Mouse (Mus musculus): Measurements from ENCODE around the gene Btg1-ps2. TPM values are rescaled to one million over a fixed set of nuclear protein-coding genes. Genes with fewer than 3 reads are reported as not detected.
"Not testable (repeated sequence)": the region's sequence is repeated elsewhere in the genome, so short reads cannot be mapped to it uniquely, and the experiment has no call there.

Gene Btg1-ps2
- not detected in 2 replicates for polyA plus RNA-seq (2015; fragmentation: Nextera tagmentation; extraction: Ambion mirVana)

DNA sequence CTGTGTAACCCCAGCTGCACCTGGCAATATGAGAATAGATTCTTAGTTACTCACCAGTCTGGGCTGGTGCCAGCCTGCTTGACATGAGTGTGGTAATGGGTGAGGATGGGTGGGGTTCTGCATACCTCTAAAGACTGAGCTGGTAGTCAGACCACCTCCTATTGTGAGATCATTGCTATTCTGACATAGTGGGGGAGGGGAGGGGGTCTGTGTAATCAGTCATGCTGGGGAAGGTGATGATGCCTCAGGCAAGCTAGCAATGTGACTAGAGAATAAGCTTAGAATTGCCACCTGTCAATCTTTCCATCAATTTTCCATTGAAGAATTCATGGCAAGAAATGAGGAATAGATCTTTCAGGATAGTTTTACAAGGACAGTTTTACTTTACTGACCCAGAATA, at the start of gene Btg1-ps2:
Btg1-ps2 (minus strand) TSS at position 101 of the 400 bp plus-strand sequence.
- not testable (repeated sequence) for H3K9me3 ChIP-seq; H3K4me3 ChIP-seq (replicated peaks); H3K36me3 ChIP-seq; H3K27me3 ChIP-seq (replicated peaks); H3K9ac ChIP-seq; H3K4me2 ChIP-seq; H3K4me1 ChIP-seq; ATAC-seq (ENCODE audit: insufficient read depth, low FRiP score, low read depth); H3K27ac ChIP-seq

GRCm38 (mm10) chrX:38085041-38085440, 42.1 kb upstream of the Btg1-ps2 start, which contains the start of gene Rhox11:
TSS of gene Rhox11 (minus strand) at chrX:38085141.
- Histone ChIP-seq H3K4me3 (replicated peaks) (no peak within 1 kb of the TSS), H3K9me3 (no peaks in the 10 kb centered on the region), H3K4me1 (no peaks in the 10 kb centered on the region), H3K4me2 (no peak within 1 kb of the TSS), H3K27ac (no peak within 1 kb of the TSS), H3K36me3 (no peaks in the 10 kb centered on the region), H3K9ac (no peak within 1 kb of the TSS), H3K27me3 (replicated peaks) (no peaks in the 10 kb centered on the region)
- ATAC-seq (ENCODE audit: insufficient read depth, low FRiP score, low read depth), result no peak
- WGBS, result 86% methylated on average over 9 of the region's 9 CpGs

DNA sequence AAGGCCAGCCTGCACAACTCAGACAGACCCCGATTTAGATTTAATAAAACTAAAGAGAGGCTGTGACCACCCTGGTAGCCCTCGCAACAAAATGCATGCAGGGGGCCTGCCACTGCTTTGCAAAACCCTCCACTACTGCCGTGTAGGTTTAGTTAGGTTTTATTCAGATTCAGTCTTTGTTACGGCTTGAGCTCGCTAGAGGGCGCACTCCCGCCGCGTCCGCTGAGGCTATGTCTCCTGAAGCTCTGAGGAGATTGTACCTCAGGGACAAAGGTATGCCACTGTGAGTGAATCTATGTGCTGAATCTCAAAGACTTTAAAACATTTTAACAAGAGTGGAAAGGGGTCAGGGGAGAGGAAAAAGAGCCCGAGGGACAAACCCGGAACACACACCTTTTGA, 41.3 kb upstream of the Btg1-ps2 start:
- no peak overlapping the region for H3K27ac ChIP-seq
- no peaks in the 10 kb centered on the region for H3K4me1 ChIP-seq
- no peak for ATAC-seq (ENCODE audit: insufficient read depth, low FRiP score, low read depth)
- no peaks in the 10 kb centered on the region for H3K27me3 ChIP-seq (replicated peaks)
- no peaks in the 10 kb centered on the region for H3K9me3 ChIP-seq
- no peak overlapping the region for H3K4me3 ChIP-seq (replicated peaks)
- 25% methylated on average over 12 of the region's 12 CpGs for WGBS
- H3K9ac ChIP-seq, result no peak overlapping the region
- H3K4me2 ChIP-seq, result no peak overlapping the region
- H3K36me3 ChIP-seq, result no peaks in the 10 kb centered on the region

DNA sequence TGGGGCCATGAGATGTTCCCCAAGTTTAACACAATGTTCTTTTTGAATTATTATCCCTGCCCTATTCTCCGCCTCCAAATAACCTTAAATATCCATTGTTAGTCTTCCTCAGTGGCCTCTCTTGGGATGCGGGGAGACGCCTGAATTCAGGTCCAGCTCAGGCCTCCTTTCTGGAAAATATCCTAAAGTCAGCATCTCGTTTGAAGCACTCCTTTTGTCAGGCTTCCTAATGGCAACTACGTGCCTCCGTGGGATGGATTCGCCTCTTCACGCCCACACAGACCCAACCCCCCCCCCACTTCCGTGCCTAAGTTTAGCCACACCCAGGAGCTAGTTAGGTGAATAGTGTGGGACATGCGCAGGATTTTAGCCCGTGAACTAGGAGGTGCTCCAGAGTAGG, 23.3 kb upstream of the Btg1-ps2 start, which contains the start of gene Rhox10:
Rhox10 (plus strand) TSS at position 301 of the 400 bp plus-strand sequence.
- WGBS, result 88% methylated on average over 11 of the region's 11 CpGs
- no peak within 1 kb of the TSS for H3K27ac ChIP-seq
- no peaks in the 10 kb centered on the region for H3K9me3 ChIP-seq
- H3K4me3 ChIP-seq (replicated peaks), result no peak within 1 kb of the TSS
- H3K9ac ChIP-seq, result no peak within 1 kb of the TSS
- no peaks in the 10 kb centered on the region for H3K4me1 ChIP-seq
- no peaks in the 10 kb centered on the region for H3K36me3 ChIP-seq
- H3K4me2 ChIP-seq, result no peak within 1 kb of the TSS
- H3K27me3 ChIP-seq (replicated peaks), result no peaks in the 10 kb centered on the region
- ATAC-seq (ENCODE audit: insufficient read depth, low FRiP score, low read depth), result no peak

DNA sequence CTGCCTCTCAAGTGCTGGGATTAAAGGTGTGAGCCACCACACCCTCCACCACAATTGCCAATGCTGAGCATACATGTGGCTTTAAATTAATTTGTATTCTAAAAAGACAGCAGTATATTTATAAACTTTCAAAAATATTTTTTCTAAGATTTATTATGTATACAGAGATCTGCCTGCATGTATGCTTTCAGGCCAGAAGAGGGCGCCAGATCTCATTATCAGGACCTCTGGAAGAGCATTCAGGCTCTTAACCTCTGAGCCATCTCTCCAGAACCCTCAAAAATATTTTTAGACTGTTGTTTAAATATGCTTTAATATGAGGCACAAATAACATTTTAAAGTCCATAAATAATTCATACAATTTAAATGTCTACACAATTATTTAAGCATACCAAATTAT, 18.6 kb upstream of the Btg1-ps2 start:
- Histone ChIP-seq H3K27me3 (replicated peaks) (no peaks in the 10 kb centered on the region), H3K9ac (no peak overlapping the region), H3K4me2 (no peak overlapping the region), H3K36me3 (no peaks in the 10 kb centered on the region), H3K9me3 (no peaks in the 10 kb centered on the region), H3K4me1 (no peaks in the 10 kb centered on the region), H3K27ac (no peak overlapping the region), H3K4me3 (replicated peaks) (no peak overlapping the region)
- 0% methylated on average over 1 of the region's 1 CpGs for WGBS
- no peak for ATAC-seq (ENCODE audit: insufficient read depth, low FRiP score, low read depth)

GRCm38 (mm10) chrX:38039666-38040065, 3.2 kb downstream of the Btg1-ps2 start:
- H3K4me2 ChIP-seq, result no peak overlapping the region
- ATAC-seq (ENCODE audit: insufficient read depth, low FRiP score, low read depth), result no peak
- 92% methylated on average over 5 of the region's 5 CpGs for WGBS
- H3K36me3 ChIP-seq, result no peaks in the 10 kb centered on the region
- H3K4me1 ChIP-seq, result no peaks in the 10 kb centered on the region
- H3K4me3 ChIP-seq (replicated peaks), result no peak overlapping the region
- no peaks in the 10 kb centered on the region for H3K9me3 ChIP-seq
- H3K27me3 ChIP-seq (replicated peaks), result no peaks in the 10 kb centered on the region
- H3K27ac ChIP-seq, result no peak overlapping the region
- no peak overlapping the region for H3K9ac ChIP-seq

- Histone ChIP-seq H3K9ac (no peak overlapping the region), H3K27ac (no peak overlapping the region), H3K4me1 (no peaks in the 10 kb centered on the region), H3K9me3 (no peaks in the 10 kb centered on the region), H3K4me3 (replicated peaks) (no peak overlapping the region), H3K36me3 (no peaks in the 10 kb centered on the region), H3K27me3 (replicated peaks) (no peaks in the 10 kb centered on the region), H3K4me2 (no peak overlapping the region)
- 61% methylated on average over 2 of the region's 2 CpGs for WGBS
- ATAC-seq (ENCODE audit: insufficient read depth, low FRiP score, low read depth), result no peak
Measured at GRCm38 (mm10) chrX:38033841-38034240, 9.1 kb downstream of the Btg1-ps2 start.

GRCm38 (mm10) chrX:38018597-38018996, 24.3 kb downstream of the Btg1-ps2 start, which contains the start of gene Btg1-ps1:
TSS of gene Btg1-ps1 (minus strand) at chrX:38018815.
- not testable (repeated sequence) for H3K4me2 ChIP-seq; H3K9ac ChIP-seq; H3K27me3 ChIP-seq (replicated peaks); ATAC-seq (ENCODE audit: insufficient read depth, low FRiP score, low read depth); H3K4me1 ChIP-seq; H3K27ac ChIP-seq; H3K9me3 ChIP-seq; H3K4me3 ChIP-seq (replicated peaks); H3K36me3 ChIP-seq

DNA sequence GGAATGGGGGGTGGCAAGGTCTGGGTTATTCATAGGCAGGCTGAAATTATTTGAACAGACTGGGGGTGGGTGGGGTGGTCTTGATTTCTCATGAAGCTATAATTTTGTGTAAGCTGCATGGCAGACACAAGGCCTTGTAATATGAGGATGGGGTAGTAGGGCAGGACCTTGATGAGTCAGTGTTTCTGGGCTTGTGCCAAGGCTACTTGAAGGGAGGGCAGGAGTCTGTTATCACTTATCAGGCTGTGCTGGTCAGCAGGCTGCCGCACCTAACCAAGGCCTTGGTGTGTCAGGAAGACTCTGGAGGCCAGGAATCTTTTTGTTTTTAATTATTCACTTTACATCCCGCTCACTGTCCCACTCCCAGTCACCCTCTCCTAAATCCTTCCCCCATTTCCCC, 34.2 kb downstream of the Btg1-ps2 start:
- 64% methylated on average over 2 of the region's 2 CpGs for WGBS
- no peak for ATAC-seq (ENCODE audit: insufficient read depth, low FRiP score, low read depth)
- Histone ChIP-seq H3K27me3 (replicated peaks) (no peaks in the 10 kb centered on the region), H3K27ac (no peak overlapping the region), H3K9ac (no peak overlapping the region), H3K9me3 (no peaks in the 10 kb centered on the region), H3K36me3 (no peaks in the 10 kb centered on the region), H3K4me3 (replicated peaks) (no peak overlapping the region), H3K4me2 (no peak overlapping the region), H3K4me1 (no peaks in the 10 kb centered on the region)

Other genes starting within 250 kb of the Btg1-ps2 start
- gene Rhox5, start 238.3 kb downstream of the Btg1-ps2 start, polyA plus RNA-seq (2015; fragmentation: Nextera tagmentation; extraction: Ambion mirVana), result 1.9 and 2.8 TPM in 2 replicates
- not detected in 2 replicates for gene Rhox6, start 216.2 kb downstream of the Btg1-ps2 start, polyA plus RNA-seq (2015; fragmentation: Nextera tagmentation; extraction: Ambion mirVana)
- gene Rhox7a, start 211.4 kb downstream of the Btg1-ps2 start, polyA plus RNA-seq (2015; fragmentation: Nextera tagmentation; extraction: Ambion mirVana), result not detected in 2 replicates
- gene Rhox8, start 164.2 kb downstream of the Btg1-ps2 start, polyA plus RNA-seq (2015; fragmentation: Nextera tagmentation; extraction: Ambion mirVana), result not detected in 2 replicates
- gene Rhox7b, start 145.9 kb downstream of the Btg1-ps2 start, polyA plus RNA-seq (2015; fragmentation: Nextera tagmentation; extraction: Ambion mirVana), result not detected in 2 replicates
- not detected in 2 replicates for gene Rhox9, start 141.3 kb downstream of the Btg1-ps2 start, polyA plus RNA-seq (2015; fragmentation: Nextera tagmentation; extraction: Ambion mirVana)
- gene Btg1-ps1, start 24.3 kb downstream of the Btg1-ps2 start, polyA plus RNA-seq (2015; fragmentation: Nextera tagmentation; extraction: Ambion mirVana), result not detected in 2 replicates
- gene Rhox10, start 23.4 kb upstream of the Btg1-ps2 start, polyA plus RNA-seq (2015; fragmentation: Nextera tagmentation; extraction: Ambion mirVana), result not detected in 2 replicates
- gene Rhox11, start 42.0 kb upstream of the Btg1-ps2 start, polyA plus RNA-seq (2015; fragmentation: Nextera tagmentation; extraction: Ambion mirVana), result not detected in 2 replicates
- not detected in 2 replicates for gene Rhox12, start 67.8 kb upstream of the Btg1-ps2 start, polyA plus RNA-seq (2015; fragmentation: Nextera tagmentation; extraction: Ambion mirVana)
- not detected in 2 replicates for gene Rhox13, start 78.1 kb upstream of the Btg1-ps2 start, polyA plus RNA-seq (2015; fragmentation: Nextera tagmentation; extraction: Ambion mirVana)
- 3.6 and 3.9 TPM in 2 replicates for gene Zbtb33, start 146.7 kb upstream of the Btg1-ps2 start, polyA plus RNA-seq (2015; fragmentation: Nextera tagmentation; extraction: Ambion mirVana)
- gene Tmem255a, start 209.3 kb upstream of the Btg1-ps2 start, polyA plus RNA-seq (2015; fragmentation: Nextera tagmentation; extraction: Ambion mirVana), result 31.8 and 34.5 TPM in 2 replicates

All from stomach, embryonic 15.5 days (tissue).